Mouse (Mus musculus) left cerebral cortex, postnatal 36 days (tissue): ENCODE measurements around the gene Skap1. TPM values are rescaled to one million over a fixed set of nuclear protein-coding genes. Genes with fewer than 3 reads are reported as not detected.

Experiments
- DNase-seq, 2 experiments: peaks; one replicate each; pipeline ENCODE4 v3.0.0; 2021 to 2022; ENCODE audit warnings: low spot score in 2 of 2, mixed read lengths in 1 of 2
- intact Hi-C: fragments of 180-260 bp; cut with DNase I; formaldehyde crosslinking; loops from one replicate; pipeline ENCODE4 v1.15.1; 2025
- total RNA-seq, 2 experiments: library from RNA; stranded (reverse); gene quantifications; 2 replicates each; pipeline ENCODE4 v1.2.3; 2021

The Skap1 gene
- total RNA-seq, 2 experiments from 2014 or later, result 2.5 to 2.7 TPM

DNA sequence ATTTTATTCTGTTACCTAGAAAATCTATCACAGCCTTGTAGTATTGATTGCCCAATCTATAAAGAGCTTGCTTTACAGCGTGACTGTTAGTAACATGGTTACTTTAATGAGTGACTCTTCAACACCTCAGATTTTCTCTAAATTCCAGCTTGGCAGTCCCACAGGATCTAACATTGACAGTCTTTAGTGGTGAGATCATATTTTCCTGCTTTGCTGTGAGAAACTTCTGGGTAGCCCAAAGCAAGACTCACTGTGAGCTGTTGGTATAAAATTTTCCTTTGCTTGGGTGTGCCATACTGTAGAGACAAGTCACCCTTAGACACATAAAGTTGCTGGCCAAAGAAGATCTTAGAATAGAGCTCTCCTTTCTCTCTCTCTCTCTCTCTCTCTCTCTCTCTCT, 261.4 kb downstream of the Skap1 start:
- intact Hi-C loops, result no loop called here
- DNase-seq, result no peak

- DNase-seq, result no peak
- intact Hi-C loops, result no loop called here
These were observed 264.2 kb downstream of the Skap1 start for GRCm38 (mm10) chr11:96728577-96728976.

DNA sequence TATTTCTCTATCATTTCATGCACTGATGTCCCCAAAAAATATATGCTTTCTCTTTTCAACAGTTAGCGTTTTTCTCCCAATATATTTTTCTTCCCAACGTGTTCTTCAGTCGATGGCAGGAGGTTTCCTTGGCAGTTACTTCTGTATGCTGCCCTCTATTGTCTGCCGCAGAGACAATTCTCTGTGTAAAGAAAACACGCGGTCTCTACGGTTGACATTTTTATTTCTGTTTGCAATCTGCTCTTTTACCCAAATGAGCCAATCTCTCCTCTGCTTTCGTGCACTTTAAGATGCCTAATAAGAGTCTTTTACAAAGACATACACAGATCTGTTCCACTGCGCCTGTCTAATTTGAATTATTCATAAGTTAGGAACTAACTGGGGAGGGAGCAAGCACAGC, 265.1 kb downstream of the Skap1 start:
- intact Hi-C loops, result no loop called here
- DNase-seq, result no peak

DNA sequence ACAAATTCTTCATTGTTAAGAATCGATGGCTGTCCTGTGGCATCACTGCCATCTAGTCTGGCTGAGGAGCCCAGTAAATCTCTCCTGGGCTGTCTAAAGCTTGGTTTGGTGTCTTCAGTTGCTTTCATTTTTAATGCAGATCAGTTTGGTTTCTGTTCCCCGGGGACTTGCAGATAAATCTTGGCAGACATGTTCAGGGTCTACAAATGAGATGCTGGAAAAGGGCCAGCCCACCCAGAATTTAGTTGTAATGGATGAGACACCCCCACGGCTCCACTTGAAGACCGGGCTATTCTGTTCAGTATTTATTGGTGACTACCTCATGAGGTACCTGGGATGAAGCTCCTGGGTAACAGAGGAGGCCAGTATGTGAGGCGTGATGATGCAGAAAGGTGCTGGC, 265.9 kb downstream of the Skap1 start:
- intact Hi-C loops, result no loop called here
- no peak for DNase-seq

DNA sequence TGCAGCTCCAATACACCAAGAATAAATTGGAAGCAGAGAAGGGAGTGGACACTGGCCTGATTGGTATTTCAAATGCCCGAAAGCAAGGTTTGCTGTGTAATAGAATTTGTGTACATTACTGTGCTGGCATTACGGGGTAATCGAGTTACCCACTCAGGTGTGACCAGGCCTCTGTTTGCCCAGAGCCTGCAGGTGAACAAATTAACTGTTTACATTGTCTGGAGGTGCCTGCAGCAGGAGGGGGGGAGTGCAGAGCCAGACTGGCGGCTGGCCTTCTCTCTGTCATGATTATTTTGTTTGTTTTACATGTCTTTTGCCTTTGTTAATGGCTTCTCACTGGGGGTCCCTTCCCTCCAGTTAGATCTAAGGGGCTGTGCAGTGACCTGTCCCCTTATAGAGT, 268.3 kb downstream of the Skap1 start:
- DNase-seq, result no peak
- intact Hi-C loops, result no loop called here

GRCm38 (mm10) chr11:96735908-96736307, 271.5 kb downstream of the Skap1 start:
- intact Hi-C loops, result loop anchor here (5.0 kb wide), 1 partner anchor 459 kb away; no protein-coding TSS in a partner anchor
- peak; percentile 44 to 53 for DNase-seq

- no peak for DNase-seq
- intact Hi-C loops, result loop anchor here (5.0 kb wide), 1 partner anchor 459 kb away; no protein-coding TSS in a partner anchor
These were observed 272.0 kb downstream of the Skap1 start for GRCm38 (mm10) chr11:96736361-96736760.

DNA sequence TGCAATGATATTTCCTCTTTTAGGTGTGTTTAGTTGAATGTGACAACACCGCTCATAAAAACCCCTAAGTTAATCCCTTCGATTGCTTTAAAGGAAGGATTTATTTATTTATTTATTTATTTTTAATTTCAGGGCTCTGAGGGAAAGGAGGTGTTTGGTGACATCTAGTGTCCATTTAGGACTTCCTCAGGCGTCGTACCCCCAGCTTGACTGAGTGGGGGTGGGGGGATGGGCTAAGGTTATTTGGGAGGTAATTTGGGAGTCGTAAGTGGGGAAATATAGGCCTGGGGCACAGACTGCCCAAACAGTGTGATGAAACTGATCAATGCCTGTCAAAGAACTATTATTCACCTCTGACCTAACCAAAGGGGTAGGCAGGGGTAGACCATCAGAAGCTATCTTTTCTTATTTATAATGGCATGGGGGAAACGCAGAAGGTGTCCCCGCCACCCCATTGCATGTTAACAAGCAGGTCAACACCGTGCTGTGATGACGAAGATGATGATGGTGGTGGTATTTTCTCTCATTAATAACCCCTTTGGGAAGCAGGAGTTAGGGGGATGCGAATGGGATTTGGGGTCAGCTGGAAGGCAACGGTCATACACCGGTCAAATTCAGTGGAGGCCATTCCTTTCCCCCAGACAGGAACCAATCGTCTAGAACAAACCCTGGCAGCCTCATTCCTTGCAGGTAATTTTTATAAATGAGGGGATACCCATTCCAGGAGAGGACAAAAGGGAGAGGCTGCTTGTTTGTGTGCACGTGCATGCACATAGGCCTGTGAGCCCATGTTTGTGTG, 273.5 kb downstream of the Skap1 start:
- intact Hi-C loops, result loop anchor here (5.0 kb wide), 1 partner anchor 461 kb away; no protein-coding TSS in a partner anchor
- DNase-seq, result no peak

DNA sequence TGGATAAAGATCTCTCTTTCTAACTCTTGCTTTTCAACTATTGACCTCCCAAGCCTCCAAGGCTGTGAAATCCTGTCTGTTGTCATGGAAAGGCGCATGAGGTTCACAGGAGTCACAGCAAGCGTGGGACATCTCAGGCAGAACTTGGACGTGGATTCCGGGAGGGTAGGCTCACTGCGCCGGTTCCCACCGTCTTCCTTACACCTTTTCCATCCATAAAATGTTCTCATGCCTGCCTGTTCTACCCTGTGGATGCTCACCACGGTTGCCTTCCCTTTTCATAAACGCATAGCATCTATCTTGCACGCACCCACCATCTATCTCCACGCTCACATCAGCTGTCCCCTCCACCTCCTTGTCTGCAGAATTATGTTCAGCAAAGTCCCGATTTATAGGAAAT, 276.4 kb downstream of the Skap1 start:
- no peak for DNase-seq
- intact Hi-C loops, result loop anchor here (10.0 kb wide), 1 partner anchor 736 kb away; the partner anchor contains the start of gene Igf2bp1

GRCm38 (mm10) chr11:96741995-96742394, 277.6 kb downstream of the Skap1 start:
- DNase-seq, result peak; percentile 26 to 31
- intact Hi-C loops, result loop anchor here (10.0 kb wide), 1 partner anchor 737 kb away; the partner anchor contains the start of gene Igf2bp1

GRCm38 (mm10) chr11:96743000-96743399, 278.6 kb downstream of the Skap1 start:
- intact Hi-C loops, result loop anchor here (10.0 kb wide), 1 partner anchor 738 kb away; the partner anchor contains the start of gene Igf2bp1
- DNase-seq, result no peak

GRCm38 (mm10) chr11:96743891-96744290, 279.5 kb downstream of the Skap1 start:
- DNase-seq, result no peak
- intact Hi-C loops, result loop anchor here (10.0 kb wide), 1 partner anchor 739 kb away; the partner anchor contains the start of gene Igf2bp1

GRCm38 (mm10) chr11:96746648-96747047, 282.3 kb downstream of the Skap1 start:
- intact Hi-C loops, result loop anchor here (10.0 kb wide), 1 partner anchor 742 kb away; the partner anchor contains the start of gene Igf2bp1
- no peak for DNase-seq

DNA sequence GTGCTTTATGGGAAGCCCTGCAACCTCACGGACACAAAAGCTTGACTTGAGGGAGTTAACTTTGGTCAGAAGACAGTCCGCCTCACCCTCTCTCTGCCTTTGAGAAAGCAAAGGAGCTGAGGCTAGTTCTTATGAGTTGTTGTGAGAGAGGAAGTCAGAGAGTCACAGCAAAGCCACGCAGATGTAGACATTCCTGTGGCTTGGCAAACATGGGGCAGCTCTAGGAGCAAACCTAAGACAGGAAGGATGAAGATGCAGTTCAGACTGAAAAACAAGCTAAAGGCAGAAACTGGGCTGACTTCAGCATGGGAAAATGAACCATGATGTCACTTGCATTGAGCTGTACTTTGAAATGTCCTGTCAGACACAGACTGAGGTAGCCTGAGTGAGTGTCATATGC, 283.2 kb downstream of the Skap1 start:
- intact Hi-C loops, result loop anchor here (10.0 kb wide), 1 partner anchor 743 kb away; the partner anchor contains the start of gene Igf2bp1
- DNase-seq, result no peak

GRCm38 (mm10) chr11:96755298-96755697, 290.9 kb downstream of the Skap1 start:
- intact Hi-C loops, result no loop called here

DNA sequence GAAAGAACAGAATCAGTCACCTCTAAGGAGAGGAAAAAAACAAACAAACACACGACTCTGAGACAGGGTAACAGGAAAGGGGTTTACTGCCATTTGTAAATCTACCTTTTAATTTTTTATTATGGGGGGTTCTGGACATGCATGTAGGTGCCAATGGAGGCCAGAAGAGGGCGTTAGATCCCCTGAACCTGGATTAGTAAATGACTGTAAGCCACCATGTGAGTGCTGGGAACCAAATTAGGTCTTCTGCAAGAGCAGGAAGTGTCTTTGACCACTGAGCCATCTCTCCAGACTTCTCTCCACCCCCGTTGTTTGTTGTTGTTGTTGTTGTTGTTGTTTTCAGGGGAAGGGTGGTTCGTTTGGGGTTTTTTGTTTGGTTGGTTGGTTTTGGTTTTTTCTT, 293.0 kb downstream of the Skap1 start:
- intact Hi-C loops, result no loop called here
- no peak for DNase-seq

More at GRCm38 (mm10) chr11:96755298-96755697, 290.9 kb downstream of the Skap1 start:
- DNase-seq, result no peak

DNA sequence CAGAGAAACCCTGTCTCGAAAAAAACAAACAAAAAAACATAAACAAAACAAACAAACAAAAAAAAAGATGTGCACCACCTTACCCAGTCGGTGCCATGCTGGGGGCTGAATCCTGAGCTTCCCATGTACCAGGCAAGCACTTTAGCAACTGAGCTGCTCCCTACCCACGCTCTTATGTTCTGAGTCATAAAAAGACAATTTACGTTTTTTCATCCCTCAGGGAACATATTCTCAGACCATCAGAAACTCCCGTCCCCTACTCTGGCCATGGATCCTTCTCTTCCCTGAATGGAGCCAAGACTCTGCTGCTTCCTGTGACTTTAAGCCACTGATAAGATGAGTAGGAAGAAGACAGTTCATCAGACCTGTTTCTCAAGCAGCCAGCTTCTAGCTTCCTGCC, 294.0 kb downstream of the Skap1 start:
- no peak for DNase-seq
- intact Hi-C loops, result no loop called here

DNA sequence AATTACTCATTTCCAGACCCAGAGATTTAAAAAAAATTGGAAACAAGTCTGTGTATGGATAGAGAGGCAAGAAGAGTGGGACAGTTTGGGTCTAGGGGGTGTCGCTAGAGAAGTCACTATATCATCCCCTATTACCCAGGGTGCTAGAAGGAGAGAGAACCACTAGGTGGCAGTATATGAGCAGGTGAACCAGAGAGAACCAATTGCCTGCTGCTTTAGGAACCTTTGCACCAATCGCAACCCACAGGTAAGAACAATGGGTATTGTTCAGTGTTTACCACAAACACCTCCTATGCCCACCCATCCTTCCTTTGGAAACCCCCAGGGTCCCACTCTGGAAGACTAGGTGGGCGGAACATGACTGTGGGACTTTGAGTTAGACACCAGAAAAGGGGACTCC, 295.6 kb downstream of the Skap1 start:
- no peak for DNase-seq
- intact Hi-C loops, result loop anchor here (2.0 kb wide), 1 partner anchor 101 kb away; no protein-coding TSS in a partner anchor

GRCm38 (mm10) chr11:96761984-96762383, 297.6 kb downstream of the Skap1 start:
- peak in 1 of 2 experiments; percentile 60 for DNase-seq
- intact Hi-C loops, result loop anchor here (2.0 kb wide), 1 partner anchor 99 kb away; no protein-coding TSS in a partner anchor

GRCm38 (mm10) chr11:96762742-96763470, 298.5 kb downstream of the Skap1 start:
- intact Hi-C loops, result no loop called here

More at GRCm38 (mm10) chr11:96762742-96763470, 298.5 kb downstream of the Skap1 start:
- DNase-seq, result no peak
